Mouse (Mus musculus) B cell, adult 2 months (primary cell): ENCODE results near the gene Ggact.

Experiments used
- DNase-seq, 2 experiments: peaks; one replicate each; pipeline ENCODE4 v3.0.0; 2022

Ggact gene

GRCm38 (mm10) chr14:122898550-122898949 is 15.0 kb downstream of the Ggact start:
- no peak for DNase-seq

- no peak for DNase-seq
Measured at GRCm38 (mm10) chr14:122896106-122896505, 17.5 kb downstream of the Ggact start.

- no peak for DNase-seq
Measured at GRCm38 (mm10) chr14:122891470-122891968, 22.0 kb downstream of the Ggact start.

- no peak for DNase-seq
Measured at GRCm38 (mm10) chr14:122888480-122888872, 25.1 kb downstream of the Ggact start.

GRCm38 (mm10) chr14:122887702-122888479 is 25.7 kb downstream of the Ggact start:
- DNase-seq = no peak

- DNase-seq = no peak
Measured at GRCm38 (mm10) chr14:122887278-122887677, 26.3 kb downstream of the Ggact start.

GRCm38 (mm10) chr14:122885893-122886292 is 27.7 kb downstream of the Ggact start:
- DNase-seq = no peak

GRCm38 (mm10) chr14:122883821-122884584 is 29.6 kb downstream of the Ggact start:
- DNase-seq = no peak

GRCm38 (mm10) chr14:122883410-122883806 is 30.1 kb downstream of the Ggact start:
- no peak for DNase-seq

GRCm38 (mm10) chr14:122882795-122883409 is 30.7 kb downstream of the Ggact start:
- no peak for DNase-seq

GRCm38 (mm10) chr14:122882201-122882639 is 31.3 kb downstream of the Ggact start:
- DNase-seq = no peak

- no peak for DNase-seq
Measured at GRCm38 (mm10) chr14:122881699-122882098, 31.9 kb downstream of the Ggact start.

- no peak for DNase-seq
Measured at GRCm38 (mm10) chr14:122880291-122880690, 33.3 kb downstream of the Ggact start.

GRCm38 (mm10) chr14:122877787-122878186 is 35.8 kb downstream of the Ggact start:
- no peak for DNase-seq

GRCm38 (mm10) chr14:122876723-122877122 is 36.8 kb downstream of the Ggact start:
- no peak for DNase-seq

GRCm38 (mm10) chr14:122876163-122876562 is 37.4 kb downstream of the Ggact start:
- peak; percentile 71 to 72 for DNase-seq

GRCm38 (mm10) chr14:122875636-122876035 is 37.9 kb downstream of the Ggact start:
- DNase-seq = no peak

- DNase-seq = no peak
Measured at GRCm38 (mm10) chr14:122875056-122875455, 38.5 kb downstream of the Ggact start.

- DNase-seq = no peak
Measured at GRCm38 (mm10) chr14:122872612-122873011, 40.9 kb downstream of the Ggact start.

GRCm38 (mm10) chr14:122871841-122872580 is 41.5 kb downstream of the Ggact start:
- no peak for DNase-seq

- DNase-seq = no peak
Measured at GRCm38 (mm10) chr14:122869831-122870230, 43.7 kb downstream of the Ggact start.

- no peak for DNase-seq
Measured at GRCm38 (mm10) chr14:122867531-122868285, 45.8 kb downstream of the Ggact start.
